Mouse (Mus musculus): ENCODE measurements around the gene Cat.
A peak's percentile ranks its signal among the peaks of the same experiment; 100 is the strongest.

- no peak for TF ChIP-seq EP300 (IDR thresholded peaks at IDR 0.05; ENCODE audit: low read depth)
- TF ChIP-seq CTCF (IDR thresholded peaks at IDR 0.05; ENCODE audit: low read depth), result peak; percentile 96
These were observed 28.3 kb downstream of the Cat start for GRCm38 (mm10) chr2:103456646-103457045.
